Mouse (Mus musculus): Measurements from ENCODE around the gene Cd300e.
A peak's percentile ranks its signal among the peaks of the same experiment; 100 is the strongest.
"Not testable (repeated sequence)": the region's sequence is repeated elsewhere in the genome, so short reads cannot be mapped to it uniquely, and the experiment has no call there.

The Cd300e gene

GRCm38 (mm10) chr11:115082196-115082595 lies 20.2 kb upstream of the Cd300e start:
- DNase-seq (ENCODE audit: low spot score in 2 of 2) = no peak

DNA sequence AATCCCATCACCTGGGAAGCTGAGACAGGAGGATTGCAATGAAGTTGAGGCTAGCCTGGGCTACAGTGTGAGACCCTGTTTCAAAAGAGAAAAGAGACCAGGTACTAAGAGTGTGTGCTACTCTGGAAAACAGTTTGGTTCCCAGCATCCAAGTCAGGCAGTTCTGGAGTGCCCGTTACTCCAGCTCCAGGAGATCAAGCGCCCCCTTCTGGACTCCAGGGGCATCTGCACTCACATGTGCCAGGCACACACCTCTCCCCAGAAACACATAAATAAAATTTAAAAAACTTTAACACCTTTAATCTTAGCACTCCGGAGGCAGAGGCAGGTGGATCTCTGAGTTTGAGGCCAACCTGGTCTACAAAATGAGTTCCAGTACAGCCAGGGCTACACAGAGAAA lies 19.4 kb upstream of the Cd300e start:
- no peak for DNase-seq (ENCODE audit: low spot score in 2 of 2)

- DNase-seq (ENCODE audit: low spot score in 2 of 2) = peak; percentile 25 to 65
Measured at GRCm38 (mm10) chr11:115080886-115081285, 18.9 kb upstream of the Cd300e start.

- no peak for DNase-seq (ENCODE audit: low spot score in 2 of 2)
Measured at GRCm38 (mm10) chr11:115078680-115079079, 16.7 kb upstream of the Cd300e start.

- DNase-seq (ENCODE audit: low spot score in 2 of 2) = no peak
Measured at GRCm38 (mm10) chr11:115077436-115077835, 15.5 kb upstream of the Cd300e start.

DNA sequence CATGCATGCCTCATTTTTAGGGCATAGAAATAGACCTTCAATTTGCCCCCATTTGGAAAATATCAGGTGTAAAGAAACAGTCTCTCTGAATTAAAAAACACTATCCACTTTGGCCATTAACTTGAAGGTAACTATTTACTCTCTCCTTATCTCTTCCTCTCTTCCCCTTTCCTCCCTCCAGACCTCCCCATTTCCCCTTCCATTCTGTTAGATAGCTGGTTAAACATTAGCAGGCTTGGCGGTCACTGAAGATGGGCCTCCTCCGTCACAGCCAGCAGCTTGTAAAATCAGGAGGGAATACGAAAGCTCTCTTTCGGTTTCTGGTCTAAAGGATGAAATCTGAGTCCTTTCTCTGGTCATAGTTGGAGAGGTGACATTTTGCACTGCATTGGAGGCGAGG lies 13.9 kb upstream of the Cd300e start:
- DNase-seq (ENCODE audit: low spot score in 2 of 2) = no peak

DNA sequence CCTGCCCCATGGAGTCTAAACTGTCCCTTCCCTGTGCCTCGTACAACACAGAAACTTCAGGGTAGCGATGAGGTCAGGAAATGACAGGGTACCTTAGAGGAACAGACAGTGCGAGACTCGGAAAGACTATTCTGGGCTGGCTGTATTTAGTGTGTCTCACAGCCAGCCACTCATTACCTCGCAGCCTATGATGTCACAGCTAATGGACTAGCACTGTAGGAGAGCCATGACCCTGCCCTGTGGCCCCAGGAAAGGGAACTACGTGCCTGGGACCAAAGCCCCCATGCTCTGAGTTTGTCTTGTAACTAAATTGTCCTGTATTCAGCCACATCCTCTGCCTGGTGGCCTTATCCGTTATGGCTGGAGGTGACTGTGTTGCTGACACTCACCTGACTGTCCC lies 13.4 kb upstream of the Cd300e start:
- DNase-seq (ENCODE audit: low spot score in 2 of 2) = no peak

GRCm38 (mm10) chr11:115073002-115073401 lies 11.0 kb upstream of the Cd300e start:
- no peak for DNase-seq (ENCODE audit: low spot score in 2 of 2)

GRCm38 (mm10) chr11:115071631-115072294 lies 9.8 kb upstream of the Cd300e start:
- DNase-seq (ENCODE audit: low spot score in 2 of 2) = no peak

- no peak for DNase-seq (ENCODE audit: low spot score in 2 of 2)
Measured at GRCm38 (mm10) chr11:115071015-115071551, 9.1 kb upstream of the Cd300e start.

DNA sequence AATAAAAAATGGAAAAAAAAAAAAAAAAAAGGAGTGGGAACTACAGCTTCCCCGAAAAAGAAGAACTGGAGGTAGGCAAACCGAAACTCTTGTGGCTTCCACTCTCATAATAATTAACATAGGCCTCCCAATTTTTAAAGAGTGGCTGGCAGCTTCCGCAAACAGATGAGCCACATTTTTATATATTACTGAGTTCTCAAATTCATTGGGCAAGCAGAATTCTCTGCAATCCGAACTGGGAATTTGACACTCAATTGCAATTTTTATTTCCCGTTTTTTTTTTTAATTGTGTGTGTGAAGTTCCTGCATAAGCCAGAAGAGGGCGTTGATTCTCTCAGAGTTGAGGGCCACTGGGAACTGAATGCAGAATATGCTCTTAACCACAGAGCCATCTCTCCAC lies 4.8 kb upstream of the Cd300e start:
- no peak for DNase-seq (ENCODE audit: low spot score in 2 of 2)

DNA sequence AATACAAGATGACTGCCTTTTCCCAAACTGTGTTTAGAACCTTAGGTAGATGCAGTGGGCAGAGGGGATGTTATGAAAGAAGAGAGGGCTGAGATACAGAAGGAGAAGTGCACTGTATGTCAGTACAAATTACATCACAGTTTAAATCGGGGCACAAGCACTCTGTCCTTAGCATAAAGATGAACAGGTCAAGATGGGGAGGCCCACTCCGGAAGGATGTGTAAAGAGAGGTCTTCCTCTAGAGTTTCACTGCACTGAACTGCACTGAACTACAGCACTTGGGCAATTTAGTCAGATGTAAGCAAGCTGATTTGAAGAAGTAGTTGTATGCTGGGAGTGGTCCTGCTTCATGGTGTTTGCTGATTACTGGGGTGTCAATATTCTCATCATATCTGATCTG lies 2.2 kb downstream of the Cd300e start:
- no peak for DNase-seq (ENCODE audit: low spot score in 2 of 2)

- DNase-seq (ENCODE audit: low spot score in 2 of 2) = no peak
Measured at GRCm38 (mm10) chr11:115058701-115059100, 3.3 kb downstream of the Cd300e start.

GRCm38 (mm10) chr11:115054537-115054936 lies 7.4 kb downstream of the Cd300e start:
- DNase-seq (ENCODE audit: low spot score in 2 of 2) = no peak

- no peak for DNase-seq (ENCODE audit: low spot score in 2 of 2)
Measured at GRCm38 (mm10) chr11:115052991-115053390, 9.0 kb downstream of the Cd300e start.

GRCm38 (mm10) chr11:115052206-115052605 lies 9.8 kb downstream of the Cd300e start:
- peak; percentile 25 to 68 for DNase-seq (ENCODE audit: low spot score in 2 of 2)

GRCm38 (mm10) chr11:115049282-115049895 lies 12.6 kb downstream of the Cd300e start:
- DNase-seq (ENCODE audit: low spot score in 2 of 2) = no peak

DNA sequence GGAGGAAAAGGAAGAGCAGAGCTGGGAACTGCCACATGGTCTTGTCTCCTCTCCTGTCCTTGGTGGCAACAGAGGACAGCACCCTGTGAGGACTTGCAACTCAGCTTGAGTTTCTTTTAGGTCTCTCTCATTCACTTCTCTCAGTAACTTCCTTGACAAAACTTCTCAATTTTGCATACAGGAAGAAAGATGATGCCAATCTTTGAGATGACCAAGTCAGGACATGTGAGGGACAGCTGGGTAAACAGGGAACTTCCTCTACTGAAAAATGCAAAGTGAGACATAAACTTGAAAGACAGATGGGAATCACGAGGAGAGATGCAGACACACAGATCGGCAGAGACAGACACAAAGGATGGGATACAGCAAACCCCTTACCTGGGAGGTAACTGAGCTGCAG lies 13.7 kb downstream of the Cd300e start, which contains the start of gene Cd300ld3:
Gene Cd300ld3 (minus strand): TSS at position 151 of the 400 bp plus-strand sequence.
- DNase-seq (ENCODE audit: low spot score in 2 of 2) = no peak

- DNase-seq (ENCODE audit: low spot score in 2 of 2) = not testable (repeated sequence)
Measured at GRCm38 (mm10) chr11:115037669-115038068, 24.3 kb downstream of the Cd300e start, which contains the start of gene Cd300ld5. Cd300ld5 (minus strand) TSS chr11:115037769.

- not testable (repeated sequence) for DNase-seq (ENCODE audit: low spot score in 2 of 2)
Measured at GRCm38 (mm10) chr11:115026912-115027311, 35.1 kb downstream of the Cd300e start, which contains the start of gene Cd300ld4. Cd300ld4 (minus strand) TSS chr11:115027012.

DNA sequence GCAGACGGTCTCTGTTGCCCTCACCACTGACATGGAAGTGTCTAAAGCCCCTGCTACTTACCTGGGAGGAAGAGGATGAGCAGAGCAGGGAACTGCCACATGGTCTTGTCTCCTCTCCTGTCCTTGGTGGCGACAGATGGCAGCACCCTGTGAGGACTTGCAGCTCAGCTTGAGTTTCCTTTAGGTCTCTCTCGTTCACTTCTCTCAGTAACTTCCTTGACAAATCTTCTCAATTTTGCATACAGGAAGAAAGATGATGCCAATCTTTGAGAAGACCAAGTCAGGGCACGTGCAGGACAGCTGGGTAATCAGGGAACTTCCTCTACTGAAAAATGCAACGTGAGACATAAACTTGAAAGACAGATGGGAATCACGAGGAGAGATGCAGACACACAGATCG lies 45.9 kb downstream of the Cd300e start, which contains the start of gene Cd300ld2:
Gene Cd300ld2 (minus strand): TSS at position 101 of the 400 bp plus-strand sequence.
- DNase-seq (ENCODE audit: low spot score in 2 of 2) = not testable (repeated sequence)

DNA sequence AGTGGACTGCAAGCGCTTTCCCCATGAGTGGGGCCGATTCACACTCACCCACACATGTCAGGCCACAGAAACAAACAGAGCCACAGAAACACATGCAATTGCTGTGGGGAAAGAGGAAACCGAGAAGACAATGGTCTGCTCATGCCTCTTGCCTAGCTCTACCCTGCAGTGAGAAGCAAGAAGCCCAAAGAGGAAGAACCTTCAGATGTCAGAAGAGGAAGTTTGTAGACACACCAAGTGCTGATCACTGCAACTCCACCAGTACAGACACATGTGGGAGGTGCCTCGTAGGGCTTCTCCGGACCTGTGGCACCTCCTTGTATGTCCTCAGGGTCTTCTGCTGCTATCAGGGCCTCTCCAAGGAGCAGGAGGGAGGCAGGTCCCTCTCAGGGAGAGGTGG lies 57.9 kb downstream of the Cd300e start:
- DNase-seq (ENCODE audit: low spot score in 2 of 2) = peak in 1 of 2 experiments; percentile 16

Data from spleen, postnatal 4 days (tissue).